Mouse (Mus musculus) liver, embryonic 14 days (tissue): Measurements from ENCODE around the gene Wscd1. TPM values are rescaled to one million over a fixed set of nuclear protein-coding genes. Genes with fewer than 3 reads are reported as not detected.

ENCODE experiments used
- polyA plus RNA-seq: library from polyadenylated mRNA; depleted of rRNA; stranded (reverse); fragments of >200 nt; gene quantifications from 2 replicates; pipeline ENCODE4 v1.2.3, GENCODE M21; 2012; rRNA removed

Gene Wscd1
- 0.06 and 0.17 TPM in 2 replicates for polyA plus RNA-seq

DNA sequence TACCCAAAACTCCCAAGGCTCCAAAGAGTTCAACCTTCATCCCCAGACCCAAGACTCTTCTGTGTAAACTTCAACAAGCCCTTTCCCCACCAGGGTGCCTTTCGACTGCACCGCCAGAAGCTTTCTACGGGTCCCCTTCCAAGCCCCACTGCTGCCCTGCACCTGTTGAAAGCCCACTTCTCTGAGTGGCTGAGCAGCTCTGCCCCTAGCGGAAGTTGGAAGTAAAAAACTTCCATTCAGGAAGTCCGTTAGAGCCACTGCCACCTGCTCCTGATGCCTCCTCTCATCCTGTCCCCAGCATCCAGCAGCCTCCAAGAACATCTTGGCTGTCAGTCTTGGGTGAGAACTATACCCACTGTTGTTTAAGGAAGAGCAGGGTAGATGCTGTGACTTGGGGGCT, at the start of gene Wscd1:
Wscd1 (plus strand) TSS at position 250 of the 400 bp plus-strand sequence.

